Mouse (Mus musculus): Measurements from ENCODE around the gene Unc5c. TPM values are rescaled to one million over a fixed set of nuclear protein-coding genes. Genes with fewer than 3 reads are reported as not detected.
A peak's percentile ranks its signal among the peaks of the same experiment; 100 is the strongest.

Gene Unc5c
- total and polyA plus RNA-seq, 2 experiments from 2014 or later = 29.2 to 106 TPM

- WGBS = 34% methylated on average over 2 of the region's 2 CpGs
- no peak for DNase-seq (ENCODE audit: low spot score)
- no peaks in the 10 kb centered on the region for H3K4me1 ChIP-seq (ENCODE audit: insufficient read depth, low read length)
Measured at GRCm38 (mm10) chr3:141577382-141577781, 112.4 kb downstream of the Unc5c start.

GRCm38 (mm10) chr3:141581190-141581891 lies 116.3 kb downstream of the Unc5c start:
- no peak overlapping the region for H3K4me3 ChIP-seq (ENCODE audit: low read length)
- no peaks in the 10 kb centered on the region for H3K27me3 ChIP-seq (ENCODE audit: insufficient read depth, low read length)
- no peak for DNase-seq (ENCODE audit: low spot score)
- H3K4me2 ChIP-seq (ENCODE audit: low read depth, low read length) = no peak overlapping the region
- no peak for ATAC-seq
- H3K36me3 ChIP-seq (ENCODE audit: insufficient read depth, low read length) = no peaks in the 10 kb centered on the region
- H3K9ac ChIP-seq (replicated peaks; ENCODE audit: low read length) = no peak overlapping the region
- H3K4me1 ChIP-seq (ENCODE audit: insufficient read depth, low read length) = no peaks in the 10 kb centered on the region
- no peaks in the 10 kb centered on the region for H3K9me3 ChIP-seq (ENCODE audit: low read length)
- no peak overlapping the region for H3K27ac ChIP-seq
- no peak for TF ChIP-seq CTCF (IDR thresholded peaks at IDR 0.05; ENCODE audit: low read depth)

More at GRCm38 (mm10) chr3:141577382-141577781, 112.4 kb downstream of the Unc5c start:
- Histone ChIP-seq H3K27me3 (ENCODE audit: insufficient read depth, low read length) (no peaks in the 10 kb centered on the region), H3K4me2 (ENCODE audit: low read depth, low read length) (no peak overlapping the region), H3K4me3 (ENCODE audit: low read length) (no peak overlapping the region), H3K36me3 (ENCODE audit: insufficient read depth, low read length) (no peaks in the 10 kb centered on the region), H3K9me3 (ENCODE audit: low read length) (no peaks in the 10 kb centered on the region), H3K9ac (replicated peaks; ENCODE audit: low read length) (no peak overlapping the region), H3K27ac (no peak overlapping the region)
- TF ChIP-seq CTCF (IDR thresholded peaks at IDR 0.05; ENCODE audit: low read depth) = no peak
- no peak for ATAC-seq

- no peaks in the 10 kb centered on the region for H3K4me1 ChIP-seq (ENCODE audit: insufficient read depth, low read length)
- no peaks in the 10 kb centered on the region for H3K36me3 ChIP-seq (ENCODE audit: insufficient read depth, low read length)
- no peak overlapping the region for H3K4me2 ChIP-seq (ENCODE audit: low read depth, low read length)
- ATAC-seq (no peak), DNase-seq (ENCODE audit: low spot score) (no peak)
- H3K9me3 ChIP-seq (ENCODE audit: low read length) = no peaks in the 10 kb centered on the region
- no peak overlapping the region for H3K4me3 ChIP-seq (ENCODE audit: low read length)
- no peak overlapping the region for H3K9ac ChIP-seq (replicated peaks; ENCODE audit: low read length)
- no peaks in the 10 kb centered on the region for H3K27me3 ChIP-seq (ENCODE audit: insufficient read depth, low read length)
- H3K27ac ChIP-seq = no peak overlapping the region
- TF ChIP-seq CTCF (IDR thresholded peaks at IDR 0.05; ENCODE audit: low read depth) = no peak
Measured at GRCm38 (mm10) chr3:141581892-141582214, 116.8 kb downstream of the Unc5c start.

GRCm38 (mm10) chr3:141583180-141583579 lies 118.2 kb downstream of the Unc5c start:
- no peak overlapping the region for H3K27ac ChIP-seq
- H3K4me3 ChIP-seq (ENCODE audit: low read length) = no peak overlapping the region
- WGBS = 90% methylated on average over 1 of the region's 1 CpGs
- no peak; the same call in 1 of the 2 replicates for TF ChIP-seq CTCF (IDR thresholded peaks at IDR 0.05; ENCODE audit: low read depth)
- no peaks in the 10 kb centered on the region for H3K9me3 ChIP-seq (ENCODE audit: low read length)
- no peaks in the 10 kb centered on the region for H3K36me3 ChIP-seq (ENCODE audit: insufficient read depth, low read length)
- DNase-seq (ENCODE audit: low spot score) (no peak), ATAC-seq (no peak)
- no peaks in the 10 kb centered on the region for H3K27me3 ChIP-seq (ENCODE audit: insufficient read depth, low read length)
- no peaks in the 10 kb centered on the region for H3K4me1 ChIP-seq (ENCODE audit: insufficient read depth, low read length)
- H3K9ac ChIP-seq (replicated peaks; ENCODE audit: low read length) = no peak overlapping the region
- no peak overlapping the region for H3K4me2 ChIP-seq (ENCODE audit: low read depth, low read length)

GRCm38 (mm10) chr3:141589392-141590012 lies 124.5 kb downstream of the Unc5c start:
- no peak overlapping the region for H3K9ac ChIP-seq (replicated peaks; ENCODE audit: low read length)
- WGBS = 56% methylated on average over 4 of the region's 4 CpGs

GRCm38 (mm10) chr3:141593249-141593648 lies 128.2 kb downstream of the Unc5c start:
- Histone ChIP-seq H3K9ac (replicated peaks; ENCODE audit: low read length) (no peak overlapping the region), H3K36me3 (ENCODE audit: insufficient read depth, low read length) (no peaks in the 10 kb centered on the region), H3K27ac (no peak overlapping the region), H3K4me2 (ENCODE audit: low read depth, low read length) (no peak overlapping the region), H3K4me1 (ENCODE audit: insufficient read depth, low read length) (peaks cover 8% of the 10 kb centered on the region; the same call in 1 of the 2 replicates), H3K4me3 (ENCODE audit: low read length) (no peak overlapping the region), H3K27me3 (ENCODE audit: insufficient read depth, low read length) (no peaks in the 10 kb centered on the region), H3K9me3 (ENCODE audit: low read length) (no peaks in the 10 kb centered on the region)
- 48% methylated on average over 5 of the region's 5 CpGs for WGBS
- no peak for TF ChIP-seq CTCF (IDR thresholded peaks at IDR 0.05; ENCODE audit: low read depth)
- ATAC-seq = 0 out of 2 replicates have a peak, but pooled peaks have one; percentile 45
- DNase-seq (ENCODE audit: low spot score) = no peak

More at GRCm38 (mm10) chr3:141589392-141590012, 124.5 kb downstream of the Unc5c start:
- Histone ChIP-seq H3K9me3 (ENCODE audit: low read length) (no peaks in the 10 kb centered on the region), H3K4me1 (ENCODE audit: insufficient read depth, low read length) (peaks cover 3% of the 10 kb centered on the region; the same call in 1 of the 2 replicates), H3K4me3 (ENCODE audit: low read length) (no peak overlapping the region), H3K27ac (no peak overlapping the region), H3K4me2 (ENCODE audit: low read depth, low read length) (no peak overlapping the region), H3K36me3 (ENCODE audit: insufficient read depth, low read length) (no peaks in the 10 kb centered on the region), H3K27me3 (ENCODE audit: insufficient read depth, low read length) (no peaks in the 10 kb centered on the region)
- TF ChIP-seq CTCF (IDR thresholded peaks at IDR 0.05; ENCODE audit: low read depth) = no peak
- ATAC-seq = no peak
- DNase-seq (ENCODE audit: low spot score) = no peak

GRCm38 (mm10) chr3:141594120-141594519 lies 129.1 kb downstream of the Unc5c start:
- WGBS = 79% methylated on average over 5 of the region's 5 CpGs
- no peaks in the 10 kb centered on the region for H3K27me3 ChIP-seq (ENCODE audit: insufficient read depth, low read length)
- H3K4me1 ChIP-seq (ENCODE audit: insufficient read depth, low read length) = peaks cover 8% of the 10 kb centered on the region; the same call in 1 of the 2 replicates
- no peak overlapping the region for H3K4me2 ChIP-seq (ENCODE audit: low read depth, low read length)
- H3K36me3 ChIP-seq (ENCODE audit: insufficient read depth, low read length) = no peaks in the 10 kb centered on the region
- H3K4me3 ChIP-seq (ENCODE audit: low read length) = no peak overlapping the region
- ATAC-seq (no peak), DNase-seq (ENCODE audit: low spot score) (no peak)
- no peak for TF ChIP-seq CTCF (IDR thresholded peaks at IDR 0.05; ENCODE audit: low read depth)
- H3K27ac ChIP-seq = no peak overlapping the region
- H3K9ac ChIP-seq (replicated peaks; ENCODE audit: low read length) = no peak overlapping the region
- H3K9me3 ChIP-seq (ENCODE audit: low read length) = no peaks in the 10 kb centered on the region
